Mouse (Mus musculus) kidney, postnatal 14 days (tissue): Measurements from ENCODE around the gene Dok3.
"Not testable (repeated sequence)": the region's sequence is repeated elsewhere in the genome, so short reads cannot be mapped to it uniquely, and the experiment has no call there.

ENCODE experiments used
- DNase-seq: peaks from one replicate; pipeline ENCODE4 v3.0.0; 2022; ENCODE audit warnings: mixed read lengths

The Dok3 gene

DNA sequence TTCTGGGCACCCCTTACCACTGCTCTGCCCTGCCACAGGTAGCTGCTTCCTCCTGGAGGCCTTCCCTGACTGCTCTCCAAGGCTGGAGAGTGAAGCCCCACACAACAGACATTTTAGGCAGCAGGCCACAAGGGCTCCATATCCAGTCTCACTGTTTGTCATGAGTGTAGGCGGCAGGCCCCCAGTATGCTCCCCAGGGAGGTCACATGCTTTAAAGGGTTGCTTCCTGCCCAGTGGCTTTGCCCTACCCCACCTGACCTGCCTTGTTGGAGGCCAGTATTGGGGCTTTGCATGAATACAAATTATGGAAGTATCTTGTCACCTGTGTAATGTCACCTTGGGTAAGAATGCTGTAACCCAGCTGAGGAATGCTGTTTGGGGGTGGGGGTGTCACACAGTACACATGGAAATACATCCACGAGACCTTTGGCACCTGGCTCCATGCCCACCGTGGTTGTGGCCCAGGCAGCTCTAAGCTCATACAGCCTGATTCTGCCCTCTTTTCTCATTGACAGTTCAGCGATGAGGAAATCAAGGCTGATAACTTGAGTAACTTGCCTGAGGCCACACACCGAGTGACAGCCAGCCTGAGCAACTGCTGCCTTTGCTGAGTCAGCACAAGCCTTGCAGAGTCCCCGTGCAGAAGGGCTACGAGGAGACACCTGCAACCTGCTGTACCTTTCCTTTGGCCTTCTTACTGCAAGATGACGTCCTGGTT lies at the start of gene Dok3:
TSS of gene Dok3 (minus strand) at position 99 of the 718 bp plus-strand sequence.
- DNase-seq, result peak; percentile 59

- DNase-seq, result no peak
These were observed 49.0 kb upstream of the Dok3 start for GRCm38 (mm10) chr13:55578086-55578485.

GRCm38 (mm10) chr13:55576872-55577271 lies 47.8 kb upstream of the Dok3 start:
- DNase-seq, result not testable (repeated sequence)

GRCm38 (mm10) chr13:55575932-55576331 lies 46.8 kb upstream of the Dok3 start:
- DNase-seq, result no peak

DNA sequence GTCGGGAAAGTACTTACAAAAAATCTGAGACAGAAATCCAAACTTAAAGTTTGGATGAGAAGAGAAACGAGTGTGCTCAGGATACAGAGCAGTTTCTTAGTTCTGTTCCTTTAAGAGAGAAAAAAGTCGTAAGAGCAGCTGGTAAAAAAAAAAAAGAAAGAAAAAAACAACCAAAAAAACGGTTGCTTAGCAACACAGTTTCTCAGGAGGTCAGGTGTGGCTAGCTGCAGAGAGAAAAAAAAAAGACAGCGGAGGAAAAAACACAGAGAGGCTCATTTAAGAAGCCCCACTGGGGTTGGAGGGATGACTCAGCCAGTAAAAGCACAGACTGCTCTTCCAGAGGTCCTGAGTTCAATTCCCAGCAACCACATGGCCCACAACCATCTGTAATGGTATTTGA lies 45.2 kb upstream of the Dok3 start:
- DNase-seq, result no peak

GRCm38 (mm10) chr13:55573432-55573831 lies 44.3 kb upstream of the Dok3 start, which contains the start of gene Tmed9:
Gene Tmed9, plus strand, starts transcription at chr13:55573732.
- no peak for DNase-seq

GRCm38 (mm10) chr13:55571977-55572376 lies 42.9 kb upstream of the Dok3 start:
- DNase-seq, result no peak

- peak; percentile 96 for DNase-seq
These were observed 42.1 kb upstream of the Dok3 start, which contains the start of gene Fam193b for GRCm38 (mm10) chr13:55571027-55571751. Gene Fam193b, minus strand, starts transcription at chr13:55571120.

DNA sequence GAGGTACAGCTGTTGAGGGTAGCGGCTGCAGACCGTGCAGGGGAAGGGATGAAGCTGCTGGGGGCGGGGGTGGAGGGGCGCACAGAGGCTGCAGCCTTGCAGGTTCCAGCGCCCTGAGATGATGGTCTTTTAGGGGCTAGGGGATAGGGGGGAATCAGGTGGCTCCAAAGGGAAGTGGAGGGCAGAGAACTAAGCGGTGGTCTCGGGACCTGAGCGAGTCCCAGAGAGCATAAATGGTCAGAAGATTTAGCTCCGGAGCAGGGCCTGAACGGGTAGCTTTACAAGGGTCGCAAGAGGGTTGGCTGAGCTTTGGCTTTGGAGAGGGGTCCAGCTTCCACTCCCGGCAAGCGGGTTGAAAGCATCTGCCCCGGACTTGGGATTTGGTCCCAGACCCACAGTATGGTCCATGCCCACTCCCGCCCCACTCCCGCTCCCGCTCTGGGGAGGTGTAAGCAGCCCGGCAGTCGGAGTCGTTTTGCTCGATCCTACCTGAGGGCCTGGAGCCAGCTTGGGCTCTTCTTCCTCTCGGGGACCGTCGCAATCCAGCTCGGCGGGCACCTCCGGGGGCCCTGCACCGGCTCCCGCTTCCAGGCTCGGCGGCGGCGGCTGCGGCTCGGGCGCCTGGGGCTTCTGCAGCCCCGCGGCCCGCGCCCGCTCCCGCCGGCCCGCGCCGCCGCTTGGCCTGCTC lies 41.3 kb upstream of the Dok3 start:
- peak; percentile 50 for DNase-seq

- peak; percentile 36 for DNase-seq
These were observed 40.7 kb upstream of the Dok3 start for GRCm38 (mm10) chr13:55569726-55570285.

DNA sequence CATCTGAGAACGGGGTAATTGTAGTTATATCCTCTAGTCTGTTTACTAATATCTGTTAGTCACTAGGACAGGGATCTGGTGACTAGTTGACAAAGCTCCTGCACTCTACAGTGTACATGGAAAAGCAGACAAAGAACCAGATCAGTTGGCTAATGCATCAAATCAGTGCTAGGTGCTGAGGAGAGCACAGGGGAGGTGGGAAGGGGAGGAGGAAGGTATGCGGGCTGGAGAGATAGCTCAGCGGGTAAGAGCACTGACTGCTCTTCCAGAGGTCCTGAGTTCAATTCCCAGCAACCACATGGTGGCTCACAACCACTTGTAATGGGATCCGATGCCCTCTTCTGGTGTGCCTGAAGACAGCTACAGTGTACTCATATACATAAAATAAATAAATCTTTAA lies 39.4 kb upstream of the Dok3 start:
- DNase-seq, result not testable (repeated sequence)

GRCm38 (mm10) chr13:55567949-55568348 lies 38.9 kb upstream of the Dok3 start:
- DNase-seq, result no peak

DNA sequence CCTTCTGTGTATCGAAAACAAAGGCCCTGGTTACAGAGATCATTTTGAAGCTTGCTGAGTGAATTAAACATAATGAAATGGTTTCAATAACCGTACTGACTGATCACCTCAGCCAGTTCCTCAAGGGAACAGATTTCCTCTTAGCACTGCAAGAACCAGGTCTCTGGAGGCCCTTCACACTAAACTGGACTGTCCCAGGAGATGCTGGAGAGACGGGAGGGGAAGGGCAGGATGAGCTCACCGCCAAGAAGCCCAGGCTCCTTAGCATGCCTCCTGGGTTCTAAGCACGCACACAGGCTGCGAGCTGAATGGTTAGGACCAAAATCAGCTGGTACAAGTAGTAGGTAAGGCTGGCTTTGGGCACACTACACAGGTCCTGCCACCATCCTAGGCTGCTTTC lies 37.9 kb upstream of the Dok3 start:
- DNase-seq, result no peak

DNA sequence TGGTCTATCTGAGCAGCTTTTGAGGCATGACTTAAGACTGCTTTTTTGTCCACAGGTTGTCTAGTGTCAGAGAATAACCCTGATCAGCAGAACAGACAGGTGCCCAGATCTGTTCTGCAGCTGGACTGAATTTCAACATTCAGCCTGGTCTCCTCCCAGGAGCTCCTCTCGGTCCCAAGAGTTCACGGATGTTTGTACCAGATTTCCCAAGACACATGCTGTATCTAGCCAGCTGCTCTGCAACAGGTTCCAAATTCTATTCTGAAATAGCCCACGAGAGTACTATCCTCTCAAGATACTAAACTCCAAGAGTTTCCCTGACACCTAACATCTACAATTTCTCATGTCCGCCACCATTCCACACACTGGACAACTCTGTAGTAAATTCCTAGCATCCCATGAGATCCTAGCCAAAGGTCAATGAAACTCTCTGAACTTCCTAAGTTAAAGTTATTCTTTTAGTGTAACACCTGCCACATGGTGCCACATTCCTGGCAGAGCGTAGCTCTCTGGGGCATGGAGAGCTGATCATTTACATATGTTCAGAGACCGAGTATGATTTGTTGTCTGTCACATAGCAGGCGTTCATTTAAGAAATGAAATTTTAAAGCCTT lies 34.3 kb upstream of the Dok3 start:
- DNase-seq, result no peak

GRCm38 (mm10) chr13:55557499-55557898 lies 28.4 kb upstream of the Dok3 start:
- no peak for DNase-seq

GRCm38 (mm10) chr13:55555921-55556320 lies 26.8 kb upstream of the Dok3 start:
- no peak for DNase-seq

- no peak for DNase-seq
These were observed 20.0 kb upstream of the Dok3 start for GRCm38 (mm10) chr13:55549061-55549460.

- DNase-seq, result no peak
These were observed 19.3 kb upstream of the Dok3 start for GRCm38 (mm10) chr13:55548426-55548825.

DNA sequence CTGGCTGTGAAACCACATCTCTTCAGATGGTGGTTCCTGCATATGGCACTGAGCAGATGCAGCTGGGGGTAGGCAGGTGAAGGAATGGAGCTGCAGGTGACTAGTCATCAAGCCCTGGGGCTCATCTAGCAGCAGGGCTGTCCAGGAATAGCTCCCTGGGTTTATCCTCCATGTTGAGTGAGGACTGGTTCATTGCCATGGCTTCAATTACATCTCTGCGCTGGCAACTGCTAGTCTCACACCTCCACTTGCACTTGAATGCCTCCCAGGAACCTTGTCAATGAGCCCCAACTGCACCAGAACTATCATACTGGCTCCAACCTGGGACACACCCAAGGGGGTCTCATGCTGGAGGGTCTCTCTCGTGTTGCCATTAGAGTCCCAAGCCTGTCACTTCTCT lies 18.8 kb upstream of the Dok3 start:
- DNase-seq, result no peak

- no peak for DNase-seq
These were observed 15.7 kb upstream of the Dok3 start for GRCm38 (mm10) chr13:55544792-55545191.

DNA sequence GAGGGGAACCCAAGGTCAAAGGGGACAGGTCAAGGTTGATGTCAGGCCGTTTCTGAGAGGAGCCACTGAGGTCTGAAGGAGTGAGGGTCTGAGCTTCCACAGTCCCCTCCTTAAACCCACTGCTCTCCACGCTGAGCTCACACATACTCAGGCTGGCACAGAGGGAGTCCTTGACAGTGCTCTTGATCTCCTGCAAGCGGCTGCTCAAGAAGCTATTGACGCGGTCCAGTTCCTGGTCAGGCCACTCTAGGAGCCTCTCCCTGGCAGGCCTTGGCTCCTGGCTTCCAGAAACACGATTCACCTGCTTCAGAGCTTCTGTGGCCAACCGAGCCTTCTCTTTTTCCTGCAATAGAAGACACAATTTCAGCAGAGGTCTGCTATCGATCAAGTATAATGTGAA lies 14.4 kb upstream of the Dok3 start:
- DNase-seq, result no peak

DNA sequence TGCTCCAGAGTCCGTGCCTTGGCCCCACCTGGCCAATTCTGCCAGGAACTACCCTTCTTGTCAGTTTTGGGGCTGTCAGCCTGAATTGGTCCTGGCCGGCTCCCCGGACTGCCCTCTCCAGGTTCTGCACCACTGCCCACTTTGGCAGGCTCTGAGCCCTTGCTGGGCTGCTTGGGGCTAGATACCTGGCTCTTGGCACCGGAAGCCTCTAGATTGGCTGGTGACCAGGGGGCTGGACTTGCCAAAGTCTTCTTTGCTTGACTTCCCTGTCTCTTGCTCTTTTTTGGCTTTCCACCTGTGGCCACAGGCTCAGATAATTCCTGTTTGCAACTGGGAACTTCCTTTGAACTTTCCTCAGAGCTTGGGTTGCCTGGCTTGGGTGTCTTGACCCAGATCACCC lies 13.8 kb upstream of the Dok3 start:
- peak; percentile 90 for DNase-seq

- peak; percentile 56 for DNase-seq
These were observed 11.8 kb upstream of the Dok3 start for GRCm38 (mm10) chr13:55540933-55541332.
